Mouse (Mus musculus) liver, embryonic 14.5 days (tissue): ENCODE measurements at regions not wholly inside any gene's neighbourhood (a gene's known extent, or its start where the extent isn't known, plus 50 kb on each side); places are given as distances from the start of the nearest gene placed in this dataset.

Source experiments
- CTCF ChIP-seq: IDR thresholded peaks from 2 replicates; pipeline ENCODE4 v1.5.1; 2016; ENCODE audit warnings: antibody characterized with exemption, low read depth, control low read depth
- EP300 ChIP-seq: IDR thresholded peaks from 2 replicates; pipeline ENCODE4 v1.6.1; 2016; ENCODE audit warnings: antibody characterized with exemption, low read depth

DNA sequence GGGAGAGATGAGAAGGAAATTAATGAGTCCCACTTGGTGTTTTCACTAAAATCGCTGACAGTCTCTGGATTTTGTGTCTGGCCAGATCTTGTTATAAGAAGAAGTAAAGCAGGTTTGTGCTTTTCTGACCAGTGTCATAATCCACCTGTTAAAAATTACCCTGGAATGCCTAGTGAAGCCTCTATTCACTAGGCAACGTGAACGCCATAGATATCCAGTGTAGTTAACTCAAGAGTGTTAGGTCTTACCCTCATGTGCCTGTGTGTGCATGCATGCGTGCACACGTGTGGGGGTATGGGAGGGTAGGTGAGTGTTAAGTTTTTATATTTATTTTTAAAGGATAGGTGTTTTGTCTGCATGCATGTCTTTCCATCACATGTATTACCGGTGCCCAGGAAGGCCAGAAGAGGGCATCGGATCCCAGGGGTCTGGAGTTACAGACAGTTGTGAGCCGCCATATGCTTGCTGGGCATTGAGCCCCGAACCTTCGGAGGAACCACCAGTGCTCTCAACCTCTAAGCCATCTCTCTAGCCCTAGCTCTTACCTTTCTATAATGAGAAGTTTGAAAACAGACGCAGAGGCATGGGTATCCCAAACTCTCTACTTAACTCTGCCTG is 107.5 kb upstream of the Plcz1 start:
- no peak for TF ChIP-seq EP300
- no peak for TF ChIP-seq CTCF
